Mouse (Mus musculus): Measurements from ENCODE around the gene Camkk1. TPM values are rescaled to one million over a fixed set of nuclear protein-coding genes. Genes with fewer than 3 reads are reported as not detected.

Camkk1 gene
- polyA plus RNA-seq (2015; fragmentation: Nextera tagmentation; extraction: Ambion mirVana): 7.3 and 7.5 TPM in 2 replicates

GRCm38 (mm10) chr11:73018471-73019146 is at the start of gene Camkk1:
Gene Camkk1 (plus strand): TSS chr11:73019008.
- peak within 1 kb of the TSS; percentile 67 for H3K9ac ChIP-seq (ENCODE audit: low read length)
- no peaks in the 10 kb centered on the region for H3K9me3 ChIP-seq (ENCODE audit: control insufficient read depth, low read length)
- H3K4me2 ChIP-seq (ENCODE audit: low read depth, low read length): peak within 1 kb of the TSS; percentile 99
- H3K4me1 ChIP-seq (replicated peaks; ENCODE audit: control insufficient read depth, insufficient read depth, low read length): peaks cover 24% of the 10 kb centered on the region
- under 1% methylated on average over 55 of the region's 57 CpGs for WGBS
- peak; percentile 97 for ATAC-seq (ENCODE audit: low read depth)
- H3K36me3 ChIP-seq (ENCODE audit: control insufficient read depth, insufficient read depth, low read length): no peaks in the 10 kb centered on the region
- H3K4me3 ChIP-seq (ENCODE audit: low read length): peak within 1 kb of the TSS; percentile 70
- no peak within 1 kb of the TSS for H3K27ac ChIP-seq (ENCODE audit: low read length)
- H3K27me3 ChIP-seq (ENCODE audit: control insufficient read depth, insufficient read depth, low read depth, low read length): peaks cover 19% of the 10 kb centered on the region

GRCm38 (mm10) chr11:72974995-72975503 is 43.8 kb upstream of the Camkk1 start:
- no peaks in the 10 kb centered on the region for H3K27me3 ChIP-seq (ENCODE audit: control insufficient read depth, insufficient read depth, low read depth, low read length)
- 78% methylated on average over 13 of the region's 13 CpGs for WGBS

GRCm38 (mm10) chr11:72982516-72982915 is 36.3 kb upstream of the Camkk1 start:
- Histone ChIP-seq H3K27me3 (ENCODE audit: control insufficient read depth, insufficient read depth, low read depth, low read length) (no peaks in the 10 kb centered on the region), H3K36me3 (ENCODE audit: control insufficient read depth, insufficient read depth, low read length) (no peaks in the 10 kb centered on the region), H3K4me2 (ENCODE audit: low read depth, low read length) (no peak overlapping the region), H3K4me3 (ENCODE audit: low read length) (no peak overlapping the region), H3K9me3 (ENCODE audit: control insufficient read depth, low read length) (no peaks in the 10 kb centered on the region), H3K9ac (ENCODE audit: low read length) (no peak overlapping the region), H3K27ac (ENCODE audit: low read length) (no peak overlapping the region), H3K4me1 (replicated peaks; ENCODE audit: control insufficient read depth, insufficient read depth, low read length) (no peaks in the 10 kb centered on the region)
- WGBS: 86% methylated on average over 9 of the region's 9 CpGs
- no peak for ATAC-seq (ENCODE audit: low read depth)

More at GRCm38 (mm10) chr11:72974995-72975503, 43.8 kb upstream of the Camkk1 start:
- no peaks in the 10 kb centered on the region for H3K36me3 ChIP-seq (ENCODE audit: control insufficient read depth, insufficient read depth, low read length)
- H3K4me3 ChIP-seq (ENCODE audit: low read length): no peak overlapping the region
- H3K27ac ChIP-seq (ENCODE audit: low read length): no peak overlapping the region
- no peaks in the 10 kb centered on the region for H3K9me3 ChIP-seq (ENCODE audit: control insufficient read depth, low read length)
- H3K4me2 ChIP-seq (ENCODE audit: low read depth, low read length): no peak overlapping the region
- ATAC-seq (ENCODE audit: low read depth): no peak
- no peaks in the 10 kb centered on the region for H3K4me1 ChIP-seq (replicated peaks; ENCODE audit: control insufficient read depth, insufficient read depth, low read length)
- H3K9ac ChIP-seq (ENCODE audit: low read length): no peak overlapping the region

GRCm38 (mm10) chr11:72983283-72983682 is 35.5 kb upstream of the Camkk1 start:
- H3K27ac ChIP-seq (ENCODE audit: low read length): no peak overlapping the region
- H3K9me3 ChIP-seq (ENCODE audit: control insufficient read depth, low read length): no peaks in the 10 kb centered on the region
- WGBS: 25% methylated on average over 5 of the region's 5 CpGs
- no peaks in the 10 kb centered on the region for H3K4me1 ChIP-seq (replicated peaks; ENCODE audit: control insufficient read depth, insufficient read depth, low read length)
- ATAC-seq (ENCODE audit: low read depth): peak; percentile 46; the same call in 1 of the 2 replicates
- H3K9ac ChIP-seq (ENCODE audit: low read length): no peak overlapping the region
- H3K4me2 ChIP-seq (ENCODE audit: low read depth, low read length): no peak overlapping the region
- H3K4me3 ChIP-seq (ENCODE audit: low read length): no peak overlapping the region
- no peaks in the 10 kb centered on the region for H3K36me3 ChIP-seq (ENCODE audit: control insufficient read depth, insufficient read depth, low read length)
- no peaks in the 10 kb centered on the region for H3K27me3 ChIP-seq (ENCODE audit: control insufficient read depth, insufficient read depth, low read depth, low read length)

GRCm38 (mm10) chr11:72986745-72987144 is 32.1 kb upstream of the Camkk1 start:
- Histone ChIP-seq H3K4me3 (ENCODE audit: low read length) (no peak overlapping the region), H3K27ac (ENCODE audit: low read length) (no peak overlapping the region), H3K9me3 (ENCODE audit: control insufficient read depth, low read length) (no peaks in the 10 kb centered on the region), H3K4me2 (ENCODE audit: low read depth, low read length) (no peak overlapping the region), H3K9ac (ENCODE audit: low read length) (no peak overlapping the region), H3K27me3 (ENCODE audit: control insufficient read depth, insufficient read depth, low read depth, low read length) (no peaks in the 10 kb centered on the region), H3K36me3 (ENCODE audit: control insufficient read depth, insufficient read depth, low read length) (no peaks in the 10 kb centered on the region), H3K4me1 (replicated peaks; ENCODE audit: control insufficient read depth, insufficient read depth, low read length) (peaks cover 18% of the 10 kb centered on the region)
- ATAC-seq (ENCODE audit: low read depth): no peak
- WGBS: 68% methylated on average over 5 of the region's 5 CpGs

- Histone ChIP-seq H3K4me2 (ENCODE audit: low read depth, low read length) (no peak overlapping the region), H3K27me3 (ENCODE audit: control insufficient read depth, insufficient read depth, low read depth, low read length) (no peaks in the 10 kb centered on the region), H3K36me3 (ENCODE audit: control insufficient read depth, insufficient read depth, low read length) (no peaks in the 10 kb centered on the region), H3K4me1 (replicated peaks; ENCODE audit: control insufficient read depth, insufficient read depth, low read length) (peaks cover 23% of the 10 kb centered on the region), H3K27ac (ENCODE audit: low read length) (no peak overlapping the region), H3K4me3 (ENCODE audit: low read length) (no peak overlapping the region), H3K9ac (ENCODE audit: low read length) (no peak overlapping the region), H3K9me3 (ENCODE audit: control insufficient read depth, low read length) (no peaks in the 10 kb centered on the region)
- no peak for ATAC-seq (ENCODE audit: low read depth)
- WGBS: 52% methylated on average over 5 of the region's 5 CpGs
Measured at GRCm38 (mm10) chr11:72987234-72987633, 31.6 kb upstream of the Camkk1 start.

GRCm38 (mm10) chr11:72987807-72988206 is 31.0 kb upstream of the Camkk1 start:
- Histone ChIP-seq H3K9ac (ENCODE audit: low read length) (no peak overlapping the region), H3K27me3 (ENCODE audit: control insufficient read depth, insufficient read depth, low read depth, low read length) (no peaks in the 10 kb centered on the region), H3K4me3 (ENCODE audit: low read length) (no peak overlapping the region), H3K9me3 (ENCODE audit: control insufficient read depth, low read length) (no peaks in the 10 kb centered on the region), H3K4me1 (replicated peaks; ENCODE audit: control insufficient read depth, insufficient read depth, low read length) (peaks cover 28% of the 10 kb centered on the region), H3K4me2 (ENCODE audit: low read depth, low read length) (no peak overlapping the region), H3K36me3 (ENCODE audit: control insufficient read depth, insufficient read depth, low read length) (no peaks in the 10 kb centered on the region), H3K27ac (ENCODE audit: low read length) (no peak overlapping the region)
- 37% methylated on average over 5 of the region's 5 CpGs for WGBS
- ATAC-seq (ENCODE audit: low read depth): no peak

GRCm38 (mm10) chr11:72989044-72989443 is 29.8 kb upstream of the Camkk1 start:
- Histone ChIP-seq H3K9ac (ENCODE audit: low read length) (no peak overlapping the region), H3K4me1 (replicated peaks; ENCODE audit: control insufficient read depth, insufficient read depth, low read length) (peaks cover 28% of the 10 kb centered on the region), H3K9me3 (ENCODE audit: control insufficient read depth, low read length) (no peaks in the 10 kb centered on the region), H3K27ac (ENCODE audit: low read length) (peak overlapping the region; percentile 36), H3K27me3 (ENCODE audit: control insufficient read depth, insufficient read depth, low read depth, low read length) (no peaks in the 10 kb centered on the region), H3K4me3 (ENCODE audit: low read length) (no peak overlapping the region), H3K4me2 (ENCODE audit: low read depth, low read length) (no peak overlapping the region), H3K36me3 (ENCODE audit: control insufficient read depth, insufficient read depth, low read length) (no peaks in the 10 kb centered on the region)
- 62% methylated on average over 6 of the region's 6 CpGs for WGBS
- ATAC-seq (ENCODE audit: low read depth): no peak

- H3K9ac ChIP-seq (ENCODE audit: low read length): no peak overlapping the region
- H3K36me3 ChIP-seq (ENCODE audit: control insufficient read depth, insufficient read depth, low read length): no peaks in the 10 kb centered on the region
- H3K4me3 ChIP-seq (ENCODE audit: low read length): no peak overlapping the region
- H3K4me2 ChIP-seq (ENCODE audit: low read depth, low read length): no peak overlapping the region
- WGBS: 87% methylated on average over 9 of the region's 9 CpGs
- no peaks in the 10 kb centered on the region for H3K9me3 ChIP-seq (ENCODE audit: control insufficient read depth, low read length)
- no peak overlapping the region for H3K27ac ChIP-seq (ENCODE audit: low read length)
- H3K27me3 ChIP-seq (ENCODE audit: control insufficient read depth, insufficient read depth, low read depth, low read length): no peaks in the 10 kb centered on the region
- peaks cover 28% of the 10 kb centered on the region for H3K4me1 ChIP-seq (replicated peaks; ENCODE audit: control insufficient read depth, insufficient read depth, low read length)
- no peak for ATAC-seq (ENCODE audit: low read depth)
Measured at GRCm38 (mm10) chr11:72990688-72991087, 28.1 kb upstream of the Camkk1 start.

All from lung, embryonic 16.5 days (tissue).